Mouse (Mus musculus) frontal cortex, postnatal 10 days (tissue): ENCODE measurements around the gene Gm37240.

Experiments used
- DNase-seq, 2 experiments: peaks; one replicate each; pipeline ENCODE4 v3.0.0; 2022; ENCODE audit warnings: low spot score in 2 of 2, mixed read lengths in 1 of 2

The Gm37240 gene

DNA sequence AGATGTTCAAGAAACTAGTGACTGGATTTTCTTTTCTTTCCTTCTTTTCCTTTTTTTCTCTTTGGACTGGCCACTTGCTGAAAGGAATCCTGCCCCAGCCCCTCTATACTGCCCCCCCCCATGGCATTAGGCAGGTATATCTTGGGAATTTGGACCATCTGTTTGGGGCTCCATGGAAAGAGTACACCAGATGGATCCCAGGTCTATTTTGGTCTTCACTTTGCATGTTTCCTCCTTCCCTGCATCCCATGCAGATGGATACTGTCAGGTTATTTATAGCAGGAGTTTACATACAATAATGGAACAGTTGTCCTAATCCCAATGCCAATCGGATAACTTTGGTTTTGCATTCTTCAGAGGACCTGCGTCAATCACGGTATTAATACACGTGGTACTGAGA is 845.2 kb downstream of the Gm37240 start:
- no peak for DNase-seq

DNA sequence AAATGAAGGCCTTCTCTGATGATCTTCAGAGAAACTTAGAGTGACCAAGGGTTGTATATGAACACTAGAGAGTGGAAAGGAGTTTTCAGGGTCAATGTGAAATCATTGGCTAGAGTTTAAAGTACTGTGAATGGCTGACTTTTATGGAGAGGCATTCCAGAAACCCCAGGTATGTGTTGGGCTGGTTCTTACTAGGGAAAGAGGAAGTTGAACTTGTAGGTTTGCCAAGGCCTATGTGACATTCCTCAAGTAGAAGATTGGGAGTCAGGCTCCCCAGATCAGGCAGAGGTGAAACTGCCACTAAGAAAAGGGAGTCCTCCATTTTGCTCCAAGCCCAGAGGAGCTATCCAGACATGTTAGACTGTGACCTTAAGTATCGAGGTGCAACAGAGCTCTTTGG is 858.2 kb downstream of the Gm37240 start:
- DNase-seq, result no peak

DNA sequence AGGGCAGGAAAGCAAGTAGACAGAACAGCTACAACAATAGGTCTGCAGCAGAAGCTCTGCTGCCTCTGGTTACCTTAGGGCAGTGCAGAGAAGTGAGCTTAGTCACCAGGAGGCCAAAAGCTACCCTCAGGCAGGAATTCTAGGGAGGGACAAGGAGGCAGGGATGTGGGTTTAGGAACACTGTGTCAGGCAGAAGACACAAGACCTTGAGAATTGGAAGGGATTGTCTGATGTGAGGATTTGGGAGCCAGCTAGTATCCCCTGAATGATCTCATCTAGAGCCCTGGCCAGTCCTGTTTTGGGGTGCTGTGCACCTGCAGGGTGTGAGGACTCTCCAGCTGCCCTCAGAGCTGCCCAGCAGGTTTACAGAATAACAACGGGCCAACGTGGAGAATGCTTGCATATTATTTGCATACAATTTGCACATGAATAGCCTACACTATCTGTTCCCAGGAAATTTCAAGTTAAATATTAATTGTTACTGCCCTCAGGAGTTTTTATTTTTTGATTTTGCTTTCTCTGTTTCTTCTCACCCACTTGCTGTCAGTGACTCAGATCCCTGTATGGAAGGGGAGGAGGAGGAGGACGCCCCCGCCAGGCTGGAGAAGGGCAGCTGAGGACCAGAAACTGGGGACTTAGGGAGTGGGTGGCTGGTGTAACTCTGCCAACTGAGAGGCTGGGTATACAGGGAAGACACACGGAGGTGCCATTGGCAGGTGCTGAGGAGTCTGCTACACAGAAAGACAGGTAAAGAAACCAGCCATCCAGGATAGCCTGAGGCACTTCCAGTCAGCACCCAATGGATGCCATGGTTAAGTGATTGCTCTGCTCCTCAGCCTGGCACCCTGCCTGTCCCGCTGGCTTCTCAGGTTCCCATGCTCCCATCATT is 862.3 kb downstream of the Gm37240 start:
- DNase-seq, result peak; percentile 28 to 65

GRCm38 (mm10) chr3:85024237-85024636 is 863.1 kb downstream of the Gm37240 start:
- DNase-seq, result no peak

DNA sequence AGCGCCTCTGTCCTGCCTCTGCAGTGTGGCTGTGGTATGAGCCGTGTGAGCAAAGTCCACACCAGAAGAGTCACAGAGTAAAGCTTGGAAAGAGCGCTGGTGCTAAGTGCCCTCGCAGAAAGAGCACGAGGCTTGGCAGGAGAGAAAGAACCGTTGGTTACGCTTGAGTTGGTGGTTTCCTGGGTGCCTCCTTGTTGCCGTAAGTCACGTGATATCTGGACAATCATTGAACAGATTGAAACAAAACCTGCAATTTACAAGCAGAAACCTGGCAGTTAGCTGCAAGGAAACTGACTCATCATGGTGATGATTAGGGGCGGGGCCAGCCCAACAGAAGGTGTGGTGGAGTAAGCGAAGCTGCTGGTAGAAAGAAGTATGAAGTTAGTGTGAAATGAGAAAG is 864.5 kb downstream of the Gm37240 start:
- DNase-seq, result no peak

- no peak for DNase-seq
Measured at GRCm38 (mm10) chr3:85021816-85022215, 865.5 kb downstream of the Gm37240 start.

GRCm38 (mm10) chr3:85020137-85020536 is 867.2 kb downstream of the Gm37240 start:
- DNase-seq, result peak; percentile 36 to 57

DNA sequence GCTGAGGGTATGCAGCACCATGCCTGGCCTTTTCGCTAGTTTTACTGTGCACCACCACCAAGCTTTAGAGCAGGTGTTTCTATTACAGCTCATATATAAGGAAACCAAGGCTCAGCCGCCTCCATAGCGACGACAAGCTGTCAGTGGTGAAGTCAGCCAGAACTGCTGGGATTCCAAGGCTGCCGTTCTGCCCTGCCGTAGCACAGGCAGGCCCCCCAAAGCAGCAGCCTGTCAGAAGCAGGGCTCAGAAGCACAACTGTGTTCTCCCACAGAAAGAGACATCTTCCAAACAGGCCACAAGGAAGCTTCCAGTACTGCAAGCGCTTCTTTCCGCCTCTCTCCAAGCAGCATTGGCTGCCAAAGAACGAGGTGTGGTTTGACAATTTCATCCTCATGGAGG is 871.7 kb downstream of the Gm37240 start:
- peak; percentile 26 to 33 for DNase-seq

DNA sequence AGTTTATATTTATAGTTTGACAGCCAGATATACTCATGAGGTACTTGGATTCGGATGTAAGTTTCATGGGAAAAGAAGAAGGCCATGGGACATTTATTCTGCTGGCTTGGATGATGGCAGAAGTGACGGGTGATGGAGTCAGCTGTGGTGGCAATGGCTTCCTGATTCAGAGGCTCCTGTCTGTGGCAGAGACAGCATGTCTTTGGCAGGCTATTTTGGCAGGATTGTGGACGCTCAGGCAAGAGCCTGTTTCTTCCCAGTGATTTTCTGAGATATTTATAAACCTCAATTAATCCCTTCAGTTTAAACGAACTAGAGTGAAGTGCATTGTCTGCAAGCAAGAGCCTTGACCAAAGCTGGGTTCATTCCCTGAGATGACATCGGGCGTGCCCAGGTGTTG is 874.4 kb downstream of the Gm37240 start:
- no peak for DNase-seq

- no peak for DNase-seq
Measured at GRCm38 (mm10) chr3:85005257-85005656, 882.1 kb downstream of the Gm37240 start.

- no peak for DNase-seq
Measured at GRCm38 (mm10) chr3:84988880-84989279, 898.4 kb downstream of the Gm37240 start.

- no peak for DNase-seq
Measured at GRCm38 (mm10) chr3:84985121-84985625, 902.1 kb downstream of the Gm37240 start.

GRCm38 (mm10) chr3:84982688-84983087 is 904.6 kb downstream of the Gm37240 start:
- DNase-seq, result no peak

GRCm38 (mm10) chr3:84980158-84980557 is 907.2 kb downstream of the Gm37240 start:
- DNase-seq, result no peak

DNA sequence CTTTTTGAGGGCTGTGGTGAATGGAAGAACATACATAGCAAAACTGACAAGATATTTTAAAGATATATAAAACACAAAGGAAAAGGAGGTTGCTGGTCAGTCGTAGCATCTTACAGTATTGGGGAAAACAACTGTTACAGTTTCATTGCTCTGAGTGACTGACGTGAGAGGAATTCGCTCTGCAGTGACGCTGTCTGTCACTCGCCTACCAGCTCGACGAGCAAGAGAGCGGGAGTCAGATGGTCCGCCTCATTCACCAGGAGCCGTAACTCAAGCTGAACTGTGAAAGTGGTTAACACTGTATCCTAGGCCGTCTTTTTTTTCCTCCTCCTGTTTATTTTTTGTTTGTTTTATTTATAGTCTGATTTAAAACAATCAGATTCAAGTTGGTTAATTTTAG is 908.6 kb downstream of the Gm37240 start:
- no peak for DNase-seq

DNA sequence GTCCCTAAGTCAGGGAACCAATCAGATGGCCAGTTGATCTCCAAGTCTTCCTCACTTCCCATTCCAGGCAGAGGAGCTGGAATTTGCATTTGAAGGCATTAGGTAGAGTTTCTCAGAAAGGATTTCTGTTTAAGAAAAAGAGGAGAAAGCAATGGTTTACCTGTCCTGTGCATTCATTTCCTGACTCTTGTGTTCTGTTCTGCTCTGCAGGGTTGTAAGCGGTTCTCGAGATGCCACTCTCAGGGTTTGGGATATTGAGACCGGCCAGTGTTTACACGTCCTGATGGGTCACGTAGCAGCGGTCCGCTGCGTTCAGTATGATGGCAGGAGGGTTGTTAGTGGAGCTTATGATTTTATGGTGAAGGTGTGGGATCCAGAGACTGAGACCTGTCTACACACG is 913.1 kb downstream of the Gm37240 start:
- DNase-seq, result no peak

GRCm38 (mm10) chr3:84972881-84973280 is 914.4 kb downstream of the Gm37240 start:
- DNase-seq, result no peak

DNA sequence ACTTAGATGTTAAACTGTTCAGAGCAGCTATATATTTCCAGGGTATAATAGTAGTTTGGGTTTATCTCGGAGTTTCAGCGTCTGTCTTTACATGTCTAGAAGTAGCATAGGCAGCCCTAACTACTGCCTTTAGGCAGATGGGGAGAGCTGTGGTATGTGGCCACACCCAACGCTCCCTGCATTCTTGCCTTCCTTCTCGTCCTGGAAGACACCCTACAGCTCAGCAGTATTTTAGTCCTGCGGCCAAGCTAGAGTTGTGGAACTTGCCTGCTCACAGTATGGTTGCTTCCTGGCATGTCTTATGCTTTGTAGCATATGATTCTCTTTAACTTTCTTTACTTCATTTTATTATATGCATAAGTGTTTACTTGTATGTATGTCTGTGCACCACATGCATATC is 915.8 kb downstream of the Gm37240 start:
- no peak for DNase-seq

DNA sequence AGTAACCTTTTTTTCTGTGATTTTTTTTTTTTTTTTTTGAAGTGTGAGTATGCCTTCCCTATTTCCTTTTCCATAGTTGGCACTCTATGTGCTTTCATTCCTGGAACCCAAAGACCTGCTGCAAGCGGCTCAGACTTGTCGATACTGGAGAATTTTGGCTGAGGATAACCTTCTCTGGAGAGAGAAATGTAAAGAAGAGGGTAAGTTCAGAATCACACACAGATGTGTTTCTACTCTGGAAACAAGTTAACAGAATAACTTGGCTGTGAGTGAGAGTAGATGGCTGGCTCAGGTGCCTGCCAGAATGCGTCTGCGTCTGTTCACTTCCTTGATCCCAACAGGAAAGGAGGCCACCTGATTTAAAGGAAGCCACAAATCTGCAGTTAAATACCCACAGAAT is 920.0 kb downstream of the Gm37240 start:
- no peak for DNase-seq

GRCm38 (mm10) chr3:84965156-84965555 is 922.2 kb downstream of the Gm37240 start:
- DNase-seq, result no peak

- no peak for DNase-seq
Measured at GRCm38 (mm10) chr3:84955857-84956256, 931.5 kb downstream of the Gm37240 start.

GRCm38 (mm10) chr3:84955011-84955775 is 932.1 kb downstream of the Gm37240 start:
- no peak for DNase-seq
